Comparison of ENCODE assay signal across 9 mouse cellular contexts in genomic region chr2:156142820-156143219, GRCm38 (mm10). TPM values are rescaled to one million over a fixed set of nuclear protein-coding genes. Genes with fewer than 3 reads are reported as not detected.
DNase-seq lines count a peak whose midpoint lies in the region; ATAC-seq and TF ChIP-seq lines count a peak whose summit lies in the region.
"Had no signal": no experiment of that assay in that cellular context is flagged by ENCODE, and none has a peak within 500 bp of the region (broad histone marks: within the 10 kb centered on the region; RNA-seq: fewer than 3 reads in every experiment).

No protein-coding gene starts in this region.

- H3K4me3 ChIP-seq in kidney, embryonic 16.5 days (ENCODE audit: low read length), result peak overlapping the region; percentile 87
- H3K4me3 ChIP-seq in cortical plate, adult 2 months (ENCODE audit: insufficient read depth, low read length), result peak overlapping the region; percentile 75; the same call in 1 of the 2 replicates
- H3K4me3 ChIP-seq in intestine, embryonic 14.5 days (ENCODE audit: low read depth, low read length), result peak overlapping the region; percentile 83; the same call in 1 of the 2 replicates
- peak overlapping the region; percentile 76 for H3K4me3 ChIP-seq in myocyte

- H3K9me3 ChIP-seq in kidney, embryonic 16.5 days (ENCODE audit: low read length), result no peaks in the 10 kb centered on the region
- no peaks in the 10 kb centered on the region for H3K9me3 ChIP-seq in intestine, embryonic 14.5 days (ENCODE audit: control insufficient read depth, low read length)

- H3ac ChIP-seq in myocyte (ENCODE audit: control insufficient read depth, insufficient read length), result no peak overlapping the region

- H3K4me1 ChIP-seq in kidney, embryonic 16.5 days (ENCODE audit: insufficient read depth, low read length), result 0 out of 2 replicates have a peak, but pooled peaks cover 11% of the 10 kb centered on the region
- H3K4me1 ChIP-seq in cortical plate, adult 2 months (ENCODE audit: control insufficient read depth, insufficient read depth, low read length), result no peaks in the 10 kb centered on the region
- peaks cover 5% of the 10 kb centered on the region; the same call in 1 of the 2 replicates for H3K4me1 ChIP-seq in intestine, embryonic 14.5 days (replicated peaks; ENCODE audit: control insufficient read depth, insufficient read depth, low read length)

- H3K36me3 ChIP-seq in kidney, embryonic 16.5 days (ENCODE audit: insufficient read depth, low read length), result peaks cover 18% of the 10 kb centered on the region; the same call in 1 of the 2 replicates
- H3K36me3 ChIP-seq in intestine, embryonic 14.5 days (ENCODE audit: control insufficient read depth, insufficient read depth, low read length), result peaks cover 18% of the 10 kb centered on the region
- H3K36me3 ChIP-seq in myocyte (ENCODE audit: control insufficient read depth, insufficient read depth), result peaks cover 31% of the 10 kb centered on the region

- WGBS in kidney, embryonic 16.5 days, result 73% methylated on average over 2 of the region's 2 CpGs
- WGBS in intestine, embryonic 14.5 days, result 82% methylated on average over 2 of the region's 2 CpGs

- no peak overlapping the region for H3K27ac ChIP-seq in kidney, embryonic 16.5 days (ENCODE audit: low read length)
- no peak overlapping the region for H3K27ac ChIP-seq in cortical plate, adult 2 months (ENCODE audit: insufficient read depth, low read length)
- no peak overlapping the region for H3K27ac ChIP-seq in intestine, embryonic 14.5 days (ENCODE audit: low read depth)

- ATAC-seq in kidney, embryonic 16.5 days (ENCODE audit: low FRiP score, low TSS enrichment), result no peak
- no peak for ATAC-seq in intestine, embryonic 14.5 days (replicated peaks; ENCODE audit: low FRiP score, low TSS enrichment, low read depth)

- H3K4me2 ChIP-seq in kidney, embryonic 16.5 days (replicated peaks; ENCODE audit: low read depth, low read length), result peak overlapping the region; percentile 77
- peak overlapping the region; percentile 81 for H3K4me2 ChIP-seq in intestine, embryonic 14.5 days (ENCODE audit: low read length)
- H3K4me2 ChIP-seq in myocyte (ENCODE audit: low read depth), result peak overlapping the region; percentile 74

- no peak for DNase-seq in kidney, postnatal 4 days
- DNase-seq in intestine, embryonic 14.5 days (ENCODE audit: low spot score), result no peak
- no peak for DNase-seq in adrenal gland, adult 18-20 months (ENCODE audit: low spot score in 2 of 2)
- no peak for DNase-seq in frontal cortex, postnatal 10 days (ENCODE audit: low spot score in 2 of 2)
- no peak for DNase-seq in embryo, embryonic 9.5 days (ENCODE audit: extremely low spot score)
- DNase-seq: thymus, adult 18-20 months had no signal

- TF ChIP-seq CTCF in cortical plate, adult 2 months (IDR thresholded peaks at IDR 0.05; ENCODE audit: extremely low read depth, insufficient read depth, low read length), result no peak

- H3K27me3 ChIP-seq in kidney, embryonic 16.5 days (ENCODE audit: insufficient read depth, low read length), result no peaks in the 10 kb centered on the region
- no peaks in the 10 kb centered on the region for H3K27me3 ChIP-seq in intestine, embryonic 14.5 days (replicated peaks; ENCODE audit: control insufficient read depth, insufficient read depth, low read length)
- no peaks in the 10 kb centered on the region for H3K27me3 ChIP-seq in myocyte (ENCODE audit: control insufficient read depth, insufficient read depth, insufficient read length)

- no peak for TF ChIP-seq POLR2A in cortical plate, adult 2 months (IDR thresholded peaks at IDR 0.05; ENCODE audit: extremely low read depth, insufficient read depth, low read length)
- TF ChIP-seq POLR2A in myocyte (IDR thresholded peaks at IDR 0.05; ENCODE audit: insufficient read length, low read depth), result no peak

- no peak overlapping the region; the same call in 1 of the 2 replicates for H3K9ac ChIP-seq in kidney, embryonic 16.5 days (replicated peaks; ENCODE audit: low read length)
- H3K9ac ChIP-seq in intestine, embryonic 14.5 days (ENCODE audit: low read length), result peak overlapping the region; percentile 86; the same call in 1 of the 2 replicates

- peaks cover 16% of the 10 kb centered on the region for H3K79me2 ChIP-seq in myocyte (ENCODE audit: control insufficient read depth, insufficient read depth)

TF ChIP-seq in myocyte, 11 proteins besides CTCF, POLR2A, EP300 and RAD21:
- TF ChIP-seq MAX (IDR thresholded peaks at IDR 0.05; ENCODE audit: low read depth), result no peak
- no peak for TF ChIP-seq E2F4 (IDR thresholded peaks at IDR 0.05; ENCODE audit: insufficient read depth)
- no peak for TF ChIP-seq MYOG (IDR thresholded peaks at IDR 0.05; ENCODE audit: control insufficient read depth in 1 of 3, insufficient read depth in 1 of 3, insufficient read length in 2 of 3, low read depth in 2 of 3)
- TF ChIP-seq SRF (IDR thresholded peaks at IDR 0.05; ENCODE audit: control insufficient read depth, insufficient read length, low read depth), result no peak
- TF ChIP-seq TCF3 (IDR thresholded peaks at IDR 0.05; ENCODE audit: insufficient read length, low read depth), result no peak
- no peak for TF ChIP-seq TCF12 (IDR thresholded peaks at IDR 0.05; ENCODE audit: insufficient read depth, poor library complexity, severe bottlenecking)

RNA-seq across cellular contexts. Expression of gene Romo1, which starts 1.0 kb away (rescaled TPM):
- 361 and 371 TPM in 2 replicates for polyA plus RNA-seq in kidney, embryonic 16.5 days (2015; fragmentation: Nextera tagmentation; extraction: Ambion mirVana)
- polyA plus RNA-seq in cortical plate, adult 2 months (2012; rRNA removed), result 247 and 260 TPM in 2 replicates
- 427 and 467 TPM in 2 replicates for polyA plus RNA-seq in intestine, embryonic 14.5 days (2014; fragmentation: Nextera tagmentation; extraction: Ambion mirVana)
- 417 TPM for polyA plus RNA-seq in myocyte (2012; fragmentation: generic; extraction: Trizol)
- 100 to 1,000 TPM; 346 to 350 TPM for total RNA-seq in adrenal gland, adult 18-20 months (2021)

RNA-seq across cellular contexts. Expression of gene Nfs1, which starts 1.2 kb away (rescaled TPM):
- 56.1 and 60.1 TPM in 2 replicates for polyA plus RNA-seq in kidney, embryonic 16.5 days (2015; fragmentation: Nextera tagmentation; extraction: Ambion mirVana)
- 54.9 and 55.9 TPM in 2 replicates for polyA plus RNA-seq in cortical plate, adult 2 months (2012; rRNA removed)
- 51.1 and 52.8 TPM in 2 replicates for polyA plus RNA-seq in intestine, embryonic 14.5 days (2014; fragmentation: Nextera tagmentation; extraction: Ambion mirVana)
- polyA plus RNA-seq in myocyte (2012; fragmentation: generic; extraction: Trizol), result 42.8 TPM
- total RNA-seq in adrenal gland, adult 18-20 months (2021), result 10 to 100 TPM; 80.4 to 90.4 TPM

RNA-seq across cellular contexts. Expression of gene Gm28036, which starts 15.9 kb away (rescaled TPM):
- polyA plus RNA-seq in kidney, embryonic 16.5 days (2015; fragmentation: Nextera tagmentation; extraction: Ambion mirVana), result 22.0 and 26.5 TPM in 2 replicates
- 2.2 and 5.6 TPM in 2 replicates for polyA plus RNA-seq in cortical plate, adult 2 months (2012; rRNA removed)
- 13.3 and 13.6 TPM in 2 replicates for polyA plus RNA-seq in intestine, embryonic 14.5 days (2014; fragmentation: Nextera tagmentation; extraction: Ambion mirVana)
- polyA plus RNA-seq in myocyte (2012; fragmentation: generic; extraction: Trizol), result 10.0 TPM
- total RNA-seq in adrenal gland, adult 18-20 months (2021), result 10 to 100 TPM; 25.4 to 28.6 TPM

RNA-seq across cellular contexts. Expression of gene Rbm12, which starts 31.0 kb away (rescaled TPM):
- polyA plus RNA-seq in kidney, embryonic 16.5 days (2015; fragmentation: Nextera tagmentation; extraction: Ambion mirVana), result 27.7 and 29.3 TPM in 2 replicates
- polyA plus RNA-seq in cortical plate, adult 2 months (2012; rRNA removed), result 7.6 and 9.4 TPM in 2 replicates
- 29.1 and 31.6 TPM in 2 replicates for polyA plus RNA-seq in intestine, embryonic 14.5 days (2014; fragmentation: Nextera tagmentation; extraction: Ambion mirVana)
- 4.0 TPM for polyA plus RNA-seq in myocyte (2012; fragmentation: generic; extraction: Trizol)
- total RNA-seq in adrenal gland, adult 18-20 months (2021), result 10 to 100 TPM; 22.1 to 29.7 TPM

RNA-seq across cellular contexts. Expression of gene Cpne1, which starts 31.1 kb away (rescaled TPM):
- 70.6 and 75.8 TPM in 2 replicates for polyA plus RNA-seq in kidney, embryonic 16.5 days (2015; fragmentation: Nextera tagmentation; extraction: Ambion mirVana)
- polyA plus RNA-seq in cortical plate, adult 2 months (2012; rRNA removed), result 46.7 and 46.8 TPM in 2 replicates
- 46.2 and 50.3 TPM in 2 replicates for polyA plus RNA-seq in intestine, embryonic 14.5 days (2014; fragmentation: Nextera tagmentation; extraction: Ambion mirVana)
- 44.0 TPM for polyA plus RNA-seq in myocyte (2012; fragmentation: generic; extraction: Trizol)
- 10 to 100 TPM; 36.1 to 37.2 TPM for total RNA-seq in adrenal gland, adult 18-20 months (2021)
